15 mouse cellular contexts compared by ENCODE assay signal in the genomic region with DNA sequence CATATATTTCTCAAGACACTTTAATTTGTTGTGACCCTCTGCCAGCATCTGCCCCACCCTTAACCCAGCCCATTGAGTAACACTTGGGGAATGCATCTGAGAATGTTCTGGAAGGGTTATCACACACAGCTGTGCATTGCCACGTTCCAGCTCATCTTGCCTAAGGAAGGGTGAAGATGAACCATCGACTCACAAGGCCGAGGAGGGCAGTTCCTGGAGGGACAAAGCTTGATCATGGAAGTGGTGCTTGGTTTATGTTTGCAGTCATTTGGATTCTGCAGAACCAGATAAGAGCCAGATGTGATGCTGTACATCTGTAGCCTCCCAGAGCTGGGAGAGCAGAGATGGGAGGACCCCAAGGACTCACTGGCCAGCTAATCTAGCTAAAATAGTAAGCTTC.
DNase-seq lines count a peak whose midpoint lies in the region; ATAC-seq and TF ChIP-seq lines count a peak whose summit lies in the region.
"Had no signal": no experiment of that assay in that cellular context is flagged by ENCODE, and none has a peak within 500 bp of the region (broad histone marks: within the 10 kb centered on the region; RNA-seq: fewer than 3 reads in every experiment).

No protein-coding gene starts in this region.

- WGBS in heart, adult 2 months, result 60% methylated on average over 3 of the region's 3 CpGs
- WGBS in heart, embryonic 11.5 days (ENCODE audit: insufficient replicate concordance), result 72% methylated on average over 3 of the region's 3 CpGs
- WGBS in midbrain, postnatal 0 days, result 89% methylated on average over 3 of the region's 3 CpGs

- no peak for TF ChIP-seq CTCF in heart, adult 2 months (IDR thresholded peaks at IDR 0.05)
- TF ChIP-seq CTCF in midbrain, postnatal 0 days (IDR thresholded peaks at IDR 0.05), result no peak

- no peak overlapping the region for H3K4me3 ChIP-seq in heart, adult 2 months
- H3K4me3 ChIP-seq in heart, embryonic 11.5 days (ENCODE audit: low read depth, low read length), result no peak overlapping the region
- no peak overlapping the region for H3K4me3 ChIP-seq in midbrain, postnatal 0 days (ENCODE audit: low read depth, low read length)
- H3K4me3 ChIP-seq: erythroblast, embryonic 14.5 days; limb, embryonic 12.5 days had no signal

- no peaks in the 10 kb centered on the region for H3K9me3 ChIP-seq in heart, embryonic 11.5 days (replicated peaks; ENCODE audit: control insufficient read depth, low read length)
- H3K9me3 ChIP-seq in midbrain, postnatal 0 days (ENCODE audit: low read length), result no peaks in the 10 kb centered on the region

- intact Hi-C loops in heart, adult 2 months (cut with DNase I), result no loop called here

- H3K4me1 ChIP-seq in heart, adult 2 months (ENCODE audit: control insufficient read depth, insufficient read depth, low read length), result peaks cover 5% of the 10 kb centered on the region
- H3K4me1 ChIP-seq in heart, embryonic 11.5 days (ENCODE audit: control insufficient read depth, insufficient read depth, low read length), result no peaks in the 10 kb centered on the region
- H3K4me1 ChIP-seq in midbrain, postnatal 0 days (ENCODE audit: insufficient read depth, low read length), result no peaks in the 10 kb centered on the region

- H3K4me2 ChIP-seq in heart, embryonic 11.5 days, result no peak overlapping the region
- H3K4me2 ChIP-seq in midbrain, postnatal 0 days (ENCODE audit: low read depth, low read length, poor library complexity, severe bottlenecking), result no peak overlapping the region
- H3K4me2 ChIP-seq: hindbrain, embryonic 14.5 days; limb, embryonic 12.5 days had no signal

- no peak for TF ChIP-seq POLR2A in heart, adult 2 months (IDR thresholded peaks at IDR 0.05; ENCODE audit: insufficient read depth, low read depth, low read length)

- no peaks in the 10 kb centered on the region for H3K36me3 ChIP-seq in heart, adult 2 months (ENCODE audit: control insufficient read depth, insufficient read depth, low read length)
- H3K36me3 ChIP-seq in heart, embryonic 11.5 days (ENCODE audit: control insufficient read depth, insufficient read depth, low read length), result no peaks in the 10 kb centered on the region
- no peaks in the 10 kb centered on the region for H3K36me3 ChIP-seq in midbrain, postnatal 0 days (ENCODE audit: insufficient read depth, low read length)
- H3K36me3 ChIP-seq: limb, embryonic 12.5 days had no signal

- 0 out of 2 replicates have a peak, but pooled peaks have one; percentile 9 for TF ChIP-seq EP300 in heart, adult 2 months (IDR thresholded peaks at IDR 0.05; ENCODE audit: insufficient read depth, low read depth, low read length)

- DNase-seq in heart, adult 2 months, result peak in 1 of 2 experiments; percentile 49
- peak; percentile 40 for DNase-seq in adipocyte (ENCODE audit: low spot score)
- peak; percentile 28 to 34 for DNase-seq in kidney, postnatal 36 days
- DNase-seq in lung, postnatal 36 days, result peak; percentile 55
- DNase-seq in midbrain, postnatal 0 days (ENCODE audit: low spot score), result no peak
- no peak for DNase-seq in adrenal gland, postnatal 36 days
- no peak for DNase-seq in adrenal gland, adult (ENCODE audit: inconsistent age in 2 of 2, low spot score in 1 of 2)
- DNase-seq: cerebellum, postnatal 25 days; layer of hippocampus, adult 9-11 months; midbrain, embryonic 14.5 days; thymus, postnatal 36 days had no signal

- no peaks in the 10 kb centered on the region for H3K27me3 ChIP-seq in heart, adult 2 months (ENCODE audit: control insufficient read depth, insufficient read depth, low read length)
- no peaks in the 10 kb centered on the region for H3K27me3 ChIP-seq in heart, embryonic 11.5 days (ENCODE audit: control insufficient read depth, insufficient read depth, low read length)
- H3K27me3 ChIP-seq in midbrain, postnatal 0 days (ENCODE audit: insufficient read depth, low read length), result no peaks in the 10 kb centered on the region
- H3K27me3 ChIP-seq: limb, embryonic 12.5 days had no signal

- H3K79me2 ChIP-seq in heart, adult 2 months (replicated peaks; ENCODE audit: control insufficient read depth, insufficient read depth, low read length), result no peaks in the 10 kb centered on the region

- H3K27ac ChIP-seq in heart, adult 2 months, result no peak overlapping the region
- H3K27ac ChIP-seq in heart, embryonic 11.5 days (ENCODE audit: low read depth, low read length), result no peak overlapping the region
- H3K27ac ChIP-seq in midbrain, postnatal 0 days (ENCODE audit: low read depth, low read length), result no peak overlapping the region
- H3K27ac ChIP-seq: hindbrain, embryonic 14.5 days; limb, embryonic 12.5 days had no signal

- no peak overlapping the region for H3K9ac ChIP-seq in heart, adult 2 months (ENCODE audit: low read depth, low read length)
- no peak overlapping the region for H3K9ac ChIP-seq in heart, embryonic 11.5 days (ENCODE audit: low read depth, low read length)
- no peak overlapping the region for H3K9ac ChIP-seq in midbrain, postnatal 0 days (replicated peaks; ENCODE audit: low read length, poor library complexity, severe bottlenecking)
- H3K9ac ChIP-seq: hindbrain, embryonic 14.5 days; limb, embryonic 12.5 days had no signal

- ATAC-seq in heart, embryonic 11.5 days (replicated peaks; ENCODE audit: insufficient number of reproducible peaks, low FRiP score, low TSS enrichment), result no peak
- ATAC-seq in midbrain, postnatal 0 days (ENCODE audit: low FRiP score), result no peak

Comparison
In these comparisons a context has a peak if more than half of its experiments do, and no peak if none do; other contexts are left out.
1. DNase-seq: peak in adipocyte (single experiment), kidney, postnatal 36 days (2 of 2) and lung, postnatal 36 days (single experiment); none in midbrain, postnatal 0 days (single experiment), adrenal gland, postnatal 36 days (0 of 2) and adrenal gland, adult (0 of 2).